ENCODE assay signal across 27 mouse cellular contexts in the genomic region with DNA sequence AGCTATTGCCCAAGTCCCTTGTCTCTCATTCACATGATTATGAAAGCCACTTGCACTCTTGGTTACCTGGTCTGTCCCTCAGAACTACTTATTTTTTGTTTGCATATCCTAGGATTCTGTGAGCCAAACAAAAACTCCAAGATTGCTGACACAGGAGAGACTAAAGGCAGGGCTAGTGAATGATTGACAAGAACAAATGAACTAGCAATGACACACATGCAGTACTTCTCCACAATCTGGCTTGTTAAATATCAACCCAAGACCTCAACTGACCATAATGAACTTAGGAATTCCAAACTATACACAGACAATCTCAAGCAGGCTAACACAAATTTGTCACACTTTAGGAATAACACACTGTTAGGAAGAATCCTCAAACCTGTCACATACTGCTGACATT. TPM values are rescaled to one million over a fixed set of nuclear protein-coding genes. Genes with fewer than 3 reads are reported as not detected.
DNase-seq lines count a peak whose midpoint lies in the region; ATAC-seq lines count a peak whose summit lies in the region.
"Had no signal": no experiment of that assay in that cellular context is flagged by ENCODE, and none has a peak within 500 bp of the region (broad histone marks: within the 10 kb centered on the region; RNA-seq: fewer than 3 reads in every experiment).

No protein-coding gene starts in this region.

- no peaks in the 10 kb centered on the region for H3K4me1 ChIP-seq in kidney, embryonic 15.5 days
- no peaks in the 10 kb centered on the region for H3K4me1 ChIP-seq in kidney, embryonic 14.5 days (ENCODE audit: control insufficient read depth, insufficient read depth, low read length)
- H3K4me1 ChIP-seq in liver, embryonic 16.5 days (ENCODE audit: control insufficient read depth, low read depth, low read length): no peaks in the 10 kb centered on the region
- H3K4me1 ChIP-seq in liver, embryonic 12.5 days: no peaks in the 10 kb centered on the region
- H3K4me1 ChIP-seq: embryonic facial prominence, embryonic 15.5 days; forebrain, embryonic 10.5 days; heart, embryonic 13.5 days had no signal

- H3K9me3 ChIP-seq in kidney, embryonic 15.5 days (replicated peaks): peaks cover 27% of the 10 kb centered on the region; the same call in 1 of the 2 replicates
- peaks cover 15% of the 10 kb centered on the region; the same call in 1 of the 2 replicates for H3K9me3 ChIP-seq in kidney, embryonic 14.5 days (ENCODE audit: control insufficient read depth, low read length)
- H3K9me3 ChIP-seq in liver, embryonic 16.5 days (replicated peaks; ENCODE audit: control insufficient read depth, low read length): no peaks in the 10 kb centered on the region; the same call in 1 of the 2 replicates
- H3K9me3 ChIP-seq in liver, embryonic 12.5 days (replicated peaks): peaks cover 16% of the 10 kb centered on the region

- no peaks in the 10 kb centered on the region for H3K36me3 ChIP-seq in kidney, embryonic 15.5 days
- no peaks in the 10 kb centered on the region for H3K36me3 ChIP-seq in kidney, embryonic 14.5 days (ENCODE audit: control insufficient read depth, insufficient read depth, low read length)
- no peaks in the 10 kb centered on the region for H3K36me3 ChIP-seq in liver, embryonic 16.5 days (ENCODE audit: control insufficient read depth, insufficient read depth)
- no peaks in the 10 kb centered on the region for H3K36me3 ChIP-seq in liver, embryonic 12.5 days
- H3K36me3 ChIP-seq: embryonic facial prominence, embryonic 15.5 days; forebrain, embryonic 10.5 days; G1E; heart, embryonic 13.5 days had no signal

- no peaks in the 10 kb centered on the region for H3K27me3 ChIP-seq in kidney, embryonic 15.5 days
- H3K27me3 ChIP-seq in kidney, embryonic 14.5 days (ENCODE audit: control insufficient read depth, insufficient read depth, low read length): no peaks in the 10 kb centered on the region
- no peaks in the 10 kb centered on the region for H3K27me3 ChIP-seq in liver, embryonic 16.5 days (ENCODE audit: control insufficient read depth, insufficient read depth, low read depth, low read length)
- no peaks in the 10 kb centered on the region for H3K27me3 ChIP-seq in liver, embryonic 12.5 days (replicated peaks)
- H3K27me3 ChIP-seq: embryonic facial prominence, embryonic 15.5 days; heart, embryonic 13.5 days had no signal

- DNase-seq in kidney, adult 11 months: peak; percentile 56
- peak; percentile 44 for DNase-seq in kidney, postnatal 14 days
- DNase-seq: adrenal gland, adult 8-10 months; adrenal gland, postnatal 36 days; B cell, adult 2 months; cerebellum, adult 11 months; cerebellum, adult 8-10 months; cerebellum, postnatal 14 days; embryo, embryonic 11 days; gastrocnemius, postnatal 36 days; heart, adult 11 months; heart, postnatal 36 days had no signal

- H3K27ac ChIP-seq in kidney, embryonic 15.5 days: no peak overlapping the region
- H3K27ac ChIP-seq in kidney, embryonic 14.5 days (ENCODE audit: low read depth, low read length): no peak overlapping the region
- H3K27ac ChIP-seq in liver, embryonic 16.5 days (ENCODE audit: low read length): peak overlapping the region; percentile 41; the same call in 1 of the 2 replicates
- no peak overlapping the region for H3K27ac ChIP-seq in liver, embryonic 12.5 days
- H3K27ac ChIP-seq: embryonic facial prominence, embryonic 15.5 days; forebrain, embryonic 10.5 days; heart, embryonic 13.5 days had no signal

- H3K9ac ChIP-seq in kidney, embryonic 15.5 days: no peak overlapping the region
- H3K9ac ChIP-seq in kidney, embryonic 14.5 days (ENCODE audit: low read depth, low read length): no peak overlapping the region
- H3K9ac ChIP-seq in liver, embryonic 16.5 days (ENCODE audit: low read depth, low read length): no peak overlapping the region
- no peak overlapping the region for H3K9ac ChIP-seq in liver, embryonic 12.5 days
- H3K9ac ChIP-seq: embryonic facial prominence, embryonic 15.5 days; heart, embryonic 13.5 days had no signal

- no peak overlapping the region for H3K4me3 ChIP-seq in kidney, embryonic 15.5 days (replicated peaks)
- H3K4me3 ChIP-seq in kidney, embryonic 14.5 days (ENCODE audit: low read length): no peak overlapping the region
- H3K4me3 ChIP-seq in liver, embryonic 16.5 days (ENCODE audit: low read depth, low read length): no peak overlapping the region
- H3K4me3 ChIP-seq in liver, embryonic 12.5 days: no peak overlapping the region
- H3K4me3 ChIP-seq: embryonic facial prominence, embryonic 15.5 days; erythroblast, embryonic 14.5 days; forebrain, embryonic 10.5 days; heart, embryonic 13.5 days had no signal

- no peak overlapping the region for H3K4me2 ChIP-seq in kidney, embryonic 15.5 days
- no peak overlapping the region for H3K4me2 ChIP-seq in kidney, embryonic 14.5 days (replicated peaks; ENCODE audit: low read depth, low read length)
- no peak overlapping the region for H3K4me2 ChIP-seq in liver, embryonic 16.5 days (ENCODE audit: low read depth, low read length)
- no peak overlapping the region for H3K4me2 ChIP-seq in liver, embryonic 12.5 days
- H3K4me2 ChIP-seq: embryonic facial prominence, embryonic 15.5 days; heart, embryonic 13.5 days had no signal

- no peak for ATAC-seq in kidney, embryonic 15.5 days (replicated peaks; ENCODE audit: low FRiP score)
- ATAC-seq in kidney, embryonic 14.5 days (ENCODE audit: low FRiP score, low TSS enrichment): no peak
- ATAC-seq in liver, embryonic 16.5 days (ENCODE audit: low read depth): peak; percentile 78
- no peak for ATAC-seq in liver, embryonic 12.5 days
- ATAC-seq in cerebellum, adult (ENCODE audit: insufficient number of reproducible peaks, low FRiP score, low TSS enrichment): no peak
- ATAC-seq: CD4-positive, CD25-positive, alpha-beta regulatory T cell, adult 4 months; forebrain, embryonic 14.5 days had no signal

RNA-seq across cellular contexts. Expression of a gene that starts 32.0 kb away (rescaled TPM):
- 0.21 and 0.27 TPM in 2 replicates for polyA plus RNA-seq in kidney, embryonic 15.5 days (2015; fragmentation: Nextera tagmentation; extraction: Ambion mirVana)
- not detected in 2 replicates for polyA plus RNA-seq in kidney, embryonic 14.5 days (2014; fragmentation: Nextera tagmentation; extraction: Ambion mirVana)
- polyA plus RNA-seq in liver, embryonic 16.5 days (2015; fragmentation: Nextera tagmentation; extraction: Ambion mirVana): 45.1 and 47.1 TPM in 2 replicates
- not detected in 2 replicates for polyA plus RNA-seq in liver, embryonic 12.5 days (2016; fragmentation: Nextera tagmentation; extraction: Ambion mirVana)
- polyA plus RNA-seq: CD4-positive, CD25-positive, alpha-beta regulatory T cell, adult 4 months; embryonic facial prominence, embryonic 11.5 days; embryonic facial prominence, embryonic 15.5 days; erythroblast, embryonic 14.5 days; forebrain, embryonic 10.5 days; forebrain, embryonic 14.5 days; G1E; heart, embryonic 13.5 days; heart, postnatal 0 days; hindbrain, embryonic 11.5 days had no signal

Comparison
In these comparisons a context has a peak if more than half of its experiments do, and no peak if none do; other contexts are left out.
1. RNA of a gene that starts 32.0 kb away (polyA plus RNA-seq): 45.1 to 47.1 TPM in liver, embryonic 16.5 days; 0.21 to 0.27 TPM in kidney, embryonic 15.5 days, not detected in liver, embryonic 12.5 days and not detected in kidney, embryonic 14.5 days; every median in the first group is over 10 times any median in the second.